Comparison of ENCODE assay signal across 7 mouse cellular contexts in the genomic region with DNA sequence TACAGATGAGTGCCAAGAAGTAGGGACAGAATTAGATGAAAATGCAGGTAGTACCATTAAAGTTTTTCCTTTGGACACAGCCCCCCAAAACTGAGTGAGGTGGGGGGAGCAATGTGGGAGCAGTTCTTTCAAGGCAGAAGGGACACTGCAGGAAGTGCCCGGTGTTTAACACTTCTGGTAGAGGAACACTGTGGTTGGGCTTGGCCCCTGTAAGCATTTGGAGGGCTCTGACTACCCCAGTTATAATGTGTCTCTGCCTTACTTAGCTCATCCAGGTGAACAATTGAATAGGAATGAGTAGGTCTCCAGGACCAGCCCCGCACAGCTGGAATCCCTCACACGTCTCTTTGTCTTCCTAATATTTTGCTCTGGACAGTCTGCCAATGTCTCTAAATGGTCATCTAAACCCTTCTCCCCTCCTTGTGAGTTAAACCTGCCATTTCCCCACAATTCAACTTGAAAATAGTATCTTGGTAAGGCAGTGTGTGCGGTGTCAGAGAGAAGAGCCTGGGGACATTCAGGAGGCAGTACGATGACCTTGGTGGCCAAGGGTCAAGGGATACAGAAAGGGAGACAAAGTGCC.
DNase-seq lines count a peak whose midpoint lies in the region; ATAC-seq lines count a peak whose summit lies in the region.

No protein-coding gene starts in this region.

- no peaks in the 10 kb centered on the region for H3K9me3 ChIP-seq in lung, embryonic 16.5 days (ENCODE audit: control insufficient read depth, low read length)
- no peaks in the 10 kb centered on the region for H3K9me3 ChIP-seq in forebrain, embryonic 13.5 days (replicated peaks)
- H3K9me3 ChIP-seq in limb, embryonic 11.5 days (ENCODE audit: control insufficient read depth, low read length) = no peaks in the 10 kb centered on the region
- H3K9me3 ChIP-seq in neural tube, embryonic 15.5 days (replicated peaks) = no peaks in the 10 kb centered on the region

- 82% methylated on average over 5 of the region's 5 CpGs for whole genome bisulfite sequencing in lung, embryonic 16.5 days
- WGBS in forebrain, embryonic 13.5 days = 83% methylated on average over 5 of the region's 5 CpGs
- 76% methylated on average over 5 of the region's 5 CpGs for WGBS in limb, embryonic 11.5 days
- 87% methylated on average over 5 of the region's 5 CpGs for WGBS in neural tube, embryonic 15.5 days

- H3K27ac ChIP-seq in lung, embryonic 16.5 days (ENCODE audit: low read length) = no peak overlapping the region
- no peak overlapping the region for H3K27ac ChIP-seq in forebrain, embryonic 13.5 days
- H3K27ac ChIP-seq in limb, embryonic 11.5 days (replicated peaks; ENCODE audit: low read depth, low read length) = no peak overlapping the region
- no peak overlapping the region; the same call in 1 of the 2 replicates for H3K27ac ChIP-seq in neural tube, embryonic 15.5 days (replicated peaks)

- H3K4me3 ChIP-seq in lung, embryonic 16.5 days (ENCODE audit: low read length) = no peak overlapping the region; the same call in 1 of the 2 replicates
- peak overlapping the region; percentile 19 for H3K4me3 ChIP-seq in forebrain, embryonic 13.5 days
- H3K4me3 ChIP-seq in limb, embryonic 11.5 days (ENCODE audit: low read depth, low read length) = no peak overlapping the region
- peak overlapping the region; percentile 30 for H3K4me3 ChIP-seq in neural tube, embryonic 15.5 days (replicated peaks)

- no peak for ATAC-seq in lung, embryonic 16.5 days (ENCODE audit: low read depth)
- 0 out of 2 replicates have a peak, but pooled peaks have one; percentile 29 for ATAC-seq in forebrain, embryonic 13.5 days
- 0 out of 2 replicates have a peak, but pooled peaks have one; percentile 15 for ATAC-seq in limb, embryonic 11.5 days (ENCODE audit: insufficient number of reproducible peaks, low FRiP score, low TSS enrichment, low read depth)
- ATAC-seq in neural tube, embryonic 15.5 days (ENCODE audit: low FRiP score) = 0 out of 2 replicates have a peak, but pooled peaks have one; percentile 10

- no peaks in the 10 kb centered on the region for H3K36me3 ChIP-seq in lung, embryonic 16.5 days (ENCODE audit: control insufficient read depth, insufficient read depth, low read length)
- H3K36me3 ChIP-seq in forebrain, embryonic 13.5 days (ENCODE audit: poor library complexity, severe bottlenecking) = no peaks in the 10 kb centered on the region
- H3K36me3 ChIP-seq in limb, embryonic 11.5 days (ENCODE audit: control insufficient read depth, insufficient read depth, low read length) = no peaks in the 10 kb centered on the region
- no peaks in the 10 kb centered on the region for H3K36me3 ChIP-seq in neural tube, embryonic 15.5 days

- peak overlapping the region; percentile 36 for H3K4me2 ChIP-seq in lung, embryonic 16.5 days (ENCODE audit: low read depth, low read length)
- H3K4me2 ChIP-seq in forebrain, embryonic 13.5 days = peak overlapping the region; percentile 48
- H3K4me2 ChIP-seq in limb, embryonic 11.5 days (ENCODE audit: low read depth, severe bottlenecking) = peak overlapping the region; percentile 13; the same call in 1 of the 2 replicates
- peak overlapping the region; percentile 57 for H3K4me2 ChIP-seq in neural tube, embryonic 15.5 days

- DNase-seq in lung, postnatal 4 days = no peak
- no peak for DNase-seq in limb, embryonic 11.5 days (ENCODE audit: low spot score)
- DNase-seq in Muller cell, postnatal 12 days (ENCODE audit: inconsistent ontology term) = no peak
- no peak for DNase-seq in cerebellum, postnatal 4 days (ENCODE audit: low spot score in 2 of 2)

- peaks cover 23% of the 10 kb centered on the region for H3K4me1 ChIP-seq in lung, embryonic 16.5 days (replicated peaks; ENCODE audit: control insufficient read depth, insufficient read depth, low read length)
- peaks cover 16% of the 10 kb centered on the region; the same call in 1 of the 2 replicates for H3K4me1 ChIP-seq in forebrain, embryonic 13.5 days
- H3K4me1 ChIP-seq in limb, embryonic 11.5 days (ENCODE audit: control insufficient read depth, insufficient read depth, low read length) = peaks cover 33% of the 10 kb centered on the region
- peaks cover 20% of the 10 kb centered on the region for H3K4me1 ChIP-seq in neural tube, embryonic 15.5 days

- no peak overlapping the region for H3K9ac ChIP-seq in lung, embryonic 16.5 days (ENCODE audit: low read length)
- H3K9ac ChIP-seq in forebrain, embryonic 13.5 days = no peak overlapping the region
- no peak overlapping the region for H3K9ac ChIP-seq in limb, embryonic 11.5 days (ENCODE audit: low read length)
- H3K9ac ChIP-seq in neural tube, embryonic 15.5 days (replicated peaks) = no peak overlapping the region

- no peaks in the 10 kb centered on the region for H3K27me3 ChIP-seq in lung, embryonic 16.5 days (ENCODE audit: control insufficient read depth, insufficient read depth, low read depth, low read length)
- H3K27me3 ChIP-seq in forebrain, embryonic 13.5 days = no peaks in the 10 kb centered on the region
- no peaks in the 10 kb centered on the region for H3K27me3 ChIP-seq in limb, embryonic 11.5 days (ENCODE audit: control insufficient read depth, insufficient read depth, low read length)
- no peaks in the 10 kb centered on the region for H3K27me3 ChIP-seq in neural tube, embryonic 15.5 days (replicated peaks)

Comparison
In these comparisons a context has a peak if more than half of its experiments do, and no peak if none do; other contexts are left out.
1. H3K4me3 ChIP-seq: peak in forebrain, embryonic 13.5 days (single experiment) and neural tube, embryonic 15.5 days (single experiment); none in lung, embryonic 16.5 days (single experiment) and limb, embryonic 11.5 days (single experiment).
2. Peak in every context shown above with its lines, with median percentiles within 50 percentile points of each other: H3K4me2 ChIP-seq.